Mouse (Mus musculus) kidney, postnatal 0 days (tissue): ENCODE results near the gene Mxra8. TPM values are rescaled to one million over a fixed set of nuclear protein-coding genes. Genes with fewer than 3 reads are reported as not detected.

Source experiments
- ATAC-seq: fragments of 200-750 bp; cut with Nextera tagmentation; replicated peaks from 2 replicates; pipeline ENCODE4 v1.8.0; 2017; ENCODE audit warnings: low read depth, moderate number of reproducible peaks, moderate TSS enrichment, moderate library complexity; ENCODE audit not compliant: low FRiP score
- DNase-seq: peaks from one replicate; pipeline ENCODE4 v3.0.0-alpha.2; 2016; ENCODE audit warnings: low spot score
- H3K27ac ChIP-seq: fragments of 300-500 bp; sonication (generic); 2 replicates; pipeline ENCODE4 v1.5.1; 2014; ENCODE audit warnings: mild to moderate bottlenecking
- H3K27me3 ChIP-seq: fragments of 300-500 bp; sonication (generic); 2 replicates; pipeline ENCODE4 v1.6.1; 2014; ENCODE audit warnings: low read length, mixed read lengths; ENCODE audit not compliant: insufficient read depth
- H3K36me3 ChIP-seq: fragments of 300-500 bp; sonication (generic); 2 replicates; pipeline ENCODE4 v1.6.1; 2014; ENCODE audit warnings: low read length, mixed read lengths; ENCODE audit not compliant: insufficient read depth
- H3K4me1 ChIP-seq: fragments of 300-500 bp; sonication (generic); replicated peaks from 2 replicates; pipeline ENCODE4 v1.6.1; 2014; ENCODE audit warnings: antibody characterized with exemption, low read length, mixed read lengths; ENCODE audit not compliant: insufficient read depth
- H3K4me2 ChIP-seq: fragments of 300-500 bp; sonication (generic); 2 replicates; pipeline ENCODE4 v1.6.1; 2014; ENCODE audit warnings: mild to moderate bottlenecking, low read length, moderate library complexity, mixed read lengths
- H3K4me3 ChIP-seq: fragments of 300-500 bp; sonication (generic); replicated peaks from 2 replicates; pipeline ENCODE4 v1.5.1; 2014; ENCODE audit warnings: low read depth, low read length
- H3K9ac ChIP-seq: fragments of 300-500 bp; sonication (generic); 2 replicates; pipeline ENCODE4 v1.6.1; 2014; ENCODE audit warnings: low read depth, low read length
- H3K9me3 ChIP-seq: fragments of 300-500 bp; sonication (generic); replicated peaks from 2 replicates; pipeline ENCODE4 v1.6.1; 2016; ENCODE audit warnings: low read length, inconsistent platforms, mixed read lengths
- CTCF ChIP-seq: IDR thresholded peaks from 2 replicates; pipeline ENCODE4 v1.5.1; 2016; ENCODE audit warnings: antibody characterized with exemption, low read depth, mild to moderate bottlenecking, moderate library complexity
- WGBS: fragments of 180-500 bp; shearing (Covaris S2); extraction: QIAGEN DNeasy Blood & Tissue Kit; methylation state at CpG from one replicate; pipeline ENCODE4 v1.1.7; 2014; 5-methylcytosine and 5-hydroxymethylcytosine counted together
- microRNA-seq: library from miRNA; unstranded; fragments of <30 nt; microRNA quantifications from one replicate; pipeline ENCODE4, GENCODE M21; 2016
- polyA plus RNA-seq: library from polyadenylated mRNA; unstranded; fragments of >200 nt; fragmentation: Nextera tagmentation; extraction: Ambion mirVana; gene quantifications from 2 replicates; pipeline ENCODE4 v1.2.1, GENCODE M21; 2015

Gene Mxra8
- polyA plus RNA-seq, 1 experiment from 2014 or later: 100 TPM

DNA sequence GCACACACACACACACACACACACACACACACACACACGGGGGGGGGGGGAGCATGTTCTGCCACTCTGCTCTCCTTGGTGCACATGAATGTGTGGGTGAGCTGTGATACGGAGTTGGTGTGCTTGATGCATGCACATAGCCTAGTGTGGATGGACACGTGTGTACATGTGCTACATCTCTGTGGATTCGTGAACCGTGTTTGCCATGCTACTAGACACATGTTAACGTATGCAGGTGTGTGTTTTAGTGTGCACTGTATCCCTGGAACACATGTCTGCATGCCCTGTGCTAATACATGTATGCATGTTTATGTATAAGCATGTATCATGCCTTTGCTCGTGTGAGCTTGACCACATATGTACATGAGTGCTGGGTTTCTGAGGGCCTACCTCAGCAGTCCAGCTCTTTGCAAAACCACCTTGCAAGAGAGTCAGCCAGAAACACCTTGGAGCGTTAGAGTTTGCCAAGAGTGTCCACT is 53.8 kb downstream of the Mxra8 start:
- Histone ChIP-seq H3K9ac (no peak overlapping the region), H3K27me3 (no peaks in the 10 kb centered on the region)
- 71% methylated on average over 8 of the region's 8 CpGs for WGBS

More for the DNA sequence above, 53.8 kb downstream of the Mxra8 start:
- Histone ChIP-seq H3K36me3 (peaks cover 10% of the 10 kb centered on the region; the same call in 1 of the 2 replicates), H3K4me2 (peak overlapping the region; percentile 99), H3K27ac (no peak overlapping the region), H3K9me3 (no peaks in the 10 kb centered on the region), H3K4me1 (peaks cover 15% of the 10 kb centered on the region), H3K4me3 (peak overlapping the region; percentile 70; the same call in 1 of the 2 replicates)
- ATAC-seq (no peak), DNase-seq (no peak)
- TF ChIP-seq CTCF: no peak

Small RNA genes lying within 50 kb of the gene (microRNA-seq; reads per million reads assigned to microRNA genes)
- not detected for gene Gm27743

Other genes starting within 250 kb of the Mxra8 start
- gene Slc35e2, start 238.3 kb upstream of the Mxra8 start, polyA plus RNA-seq: 6.4 and 6.6 TPM in 2 replicates
- gene Cdk11b, start 214.8 kb upstream of the Mxra8 start, polyA plus RNA-seq: 60.0 and 65.4 TPM in 2 replicates
- not detected in 2 replicates for gene Gm10563, start 194.3 kb upstream of the Mxra8 start, polyA plus RNA-seq
- gene Mmp23, start 186.3 kb upstream of the Mxra8 start, polyA plus RNA-seq: 77.2 and 80.3 TPM in 2 replicates
- gene Mib2, start 170.5 kb upstream of the Mxra8 start, polyA plus RNA-seq: 19.6 and 21.0 TPM in 2 replicates
- 9.1 and 12.1 TPM in 2 replicates for gene Fndc10, start 145.3 kb upstream of the Mxra8 start, polyA plus RNA-seq
- gene Ssu72, start 134.9 kb upstream of the Mxra8 start, polyA plus RNA-seq: 151 and 159 TPM in 2 replicates
- 0.47 and 0.68 TPM in 2 replicates for gene Tmem240, start 104.9 kb upstream of the Mxra8 start, polyA plus RNA-seq
- gene Atad3a, start 78.6 kb upstream of the Mxra8 start, polyA plus RNA-seq: 92.1 and 92.2 TPM in 2 replicates
- 14.8 and 16.4 TPM in 2 replicates for gene Vwa1, start 65.0 kb upstream of the Mxra8 start, polyA plus RNA-seq
- gene Tmem88b, start 53.8 kb upstream of the Mxra8 start, polyA plus RNA-seq: 0.16 and 0.22 TPM in 2 replicates
- gene Ankrd65, start 49.2 kb upstream of the Mxra8 start, polyA plus RNA-seq: 0.28 and 0.29 TPM in 2 replicates
- 283 and 294 TPM in 2 replicates for gene Mrpl20, start 36.8 kb upstream of the Mxra8 start, polyA plus RNA-seq
- 103 and 109 TPM in 2 replicates for gene Ccnl2, start 27.2 kb upstream of the Mxra8 start, polyA plus RNA-seq
- 169 and 171 TPM in 2 replicates for gene Aurkaip1, start 8.4 kb upstream of the Mxra8 start, polyA plus RNA-seq
- 9.9 and 16.6 TPM in 2 replicates for gene Dvl1, start 7.7 kb downstream of the Mxra8 start, polyA plus RNA-seq
- 0.18 TPM in 2 replicates for gene Tas1r3, start 23.7 kb downstream of the Mxra8 start, polyA plus RNA-seq
- 14.8 and 17.2 TPM in 2 replicates for gene Cptp, start 29.8 kb downstream of the Mxra8 start, polyA plus RNA-seq
- gene Ints11, start 29.9 kb downstream of the Mxra8 start, polyA plus RNA-seq: 40.3 and 45.7 TPM in 2 replicates
- gene Pusl1, start 52.1 kb downstream of the Mxra8 start, polyA plus RNA-seq: 33.8 and 38.0 TPM in 2 replicates
- gene Acap3, start 52.1 kb downstream of the Mxra8 start, polyA plus RNA-seq: 8.2 and 8.4 TPM in 2 replicates
- 99.7 and 108 TPM in 2 replicates for gene Ube2j2, start 104.2 kb downstream of the Mxra8 start, polyA plus RNA-seq
- 113 and 116 TPM in 2 replicates for gene C1qtnf12, start 122.6 kb downstream of the Mxra8 start, polyA plus RNA-seq
- gene B3galt6, start 153.0 kb downstream of the Mxra8 start, polyA plus RNA-seq: 14.3 and 14.5 TPM in 2 replicates
- gene Sdf4, start 153.2 kb downstream of the Mxra8 start, polyA plus RNA-seq: 178 and 183 TPM in 2 replicates
- 0.70 and 0.88 TPM in 2 replicates for gene Tnfrsf4, start 174.2 kb downstream of the Mxra8 start, polyA plus RNA-seq
- 1.3 TPM in 2 replicates for gene Tnfrsf18, start 186.5 kb downstream of the Mxra8 start, polyA plus RNA-seq
- 5.6 and 6.0 TPM in 2 replicates for gene Ttll10, start 219.7 kb downstream of the Mxra8 start, polyA plus RNA-seq